Mouse (Mus musculus) cerebellum, adult 18-20 months (tissue): ENCODE measurements around the gene Dnajc28.
"Not testable (repeated sequence)": the region's sequence is repeated elsewhere in the genome, so short reads cannot be mapped to it uniquely, and the experiment has no call there.

Source experiments
- DNase-seq, 2 experiments: peaks; one replicate each; pipeline ENCODE4 v3.0.0; 2021

Gene Dnajc28

GRCm38 (mm10) chr16:91618511-91619501 lies at the start of gene Dnajc28:
Dnajc28 (minus strand) TSS chr16:91619026.
- peak; percentile 89 to 94 for DNase-seq

- DNase-seq = no peak
These were observed 45.0 kb upstream of the Dnajc28 start for GRCm38 (mm10) chr16:91663795-91664194.

- no peak for DNase-seq
These were observed 43.5 kb upstream of the Dnajc28 start for GRCm38 (mm10) chr16:91662336-91662735.

- DNase-seq = no peak
These were observed 42.6 kb upstream of the Dnajc28 start for GRCm38 (mm10) chr16:91661397-91661796.

- DNase-seq = no peak
These were observed 41.0 kb upstream of the Dnajc28 start for GRCm38 (mm10) chr16:91659798-91660197.

GRCm38 (mm10) chr16:91658471-91658870 lies 39.6 kb upstream of the Dnajc28 start:
- DNase-seq = no peak

- DNase-seq = no peak
These were observed 38.5 kb upstream of the Dnajc28 start for GRCm38 (mm10) chr16:91657285-91657684.

- no peak for DNase-seq
These were observed 36.5 kb upstream of the Dnajc28 start for GRCm38 (mm10) chr16:91655285-91655684.

- no peak for DNase-seq
These were observed 33.4 kb upstream of the Dnajc28 start for GRCm38 (mm10) chr16:91652191-91652590.

GRCm38 (mm10) chr16:91649781-91650180 lies 31.0 kb upstream of the Dnajc28 start:
- DNase-seq = no peak

- DNase-seq = no peak
These were observed 30.4 kb upstream of the Dnajc28 start for GRCm38 (mm10) chr16:91649246-91649645.

GRCm38 (mm10) chr16:91648220-91648550 lies 29.4 kb upstream of the Dnajc28 start:
- peak; percentile 72 to 74 for DNase-seq

GRCm38 (mm10) chr16:91647461-91648219 lies 28.8 kb upstream of the Dnajc28 start, which contains the start of gene Son:
Son (plus strand) TSS chr16:91647506.
- peak; percentile 96 to 98 for DNase-seq

GRCm38 (mm10) chr16:91646681-91647419 lies 28.0 kb upstream of the Dnajc28 start, which contains the start of gene Gart:
Gart (minus strand) TSS chr16:91646952.
- DNase-seq = peak; percentile 96 to 97

GRCm38 (mm10) chr16:91645995-91646602 lies 27.3 kb upstream of the Dnajc28 start:
- no peak for DNase-seq

- DNase-seq = not testable (repeated sequence)
These were observed 26.6 kb upstream of the Dnajc28 start for GRCm38 (mm10) chr16:91645420-91645819.

- DNase-seq = no peak
These were observed 26.1 kb upstream of the Dnajc28 start for GRCm38 (mm10) chr16:91644901-91645300.

GRCm38 (mm10) chr16:91640171-91640570 lies 21.3 kb upstream of the Dnajc28 start:
- DNase-seq = no peak

- DNase-seq = no peak
These were observed 20.8 kb upstream of the Dnajc28 start for GRCm38 (mm10) chr16:91639636-91640035.

GRCm38 (mm10) chr16:91639161-91639560 lies 20.3 kb upstream of the Dnajc28 start:
- DNase-seq = no peak

- DNase-seq = no peak
These were observed 14.8 kb upstream of the Dnajc28 start for GRCm38 (mm10) chr16:91633641-91634040.

GRCm38 (mm10) chr16:91632940-91633339 lies 14.1 kb upstream of the Dnajc28 start:
- no peak for DNase-seq
